Mouse (Mus musculus): ENCODE results near the gene Cfap99.

Gene Cfap99

GRCm38 (mm10) chr5:34288154-34288716 lies at the start of gene Cfap99, which contains the start of gene Zfyve28:
Gene Cfap99, plus strand, starts transcription at chr5:34288600.
Gene Zfyve28, minus strand, starts transcription at chr5:34288449.
- peak; percentile 71 for DNase-seq (ENCODE audit: low read depth, low spot score)

DNA sequence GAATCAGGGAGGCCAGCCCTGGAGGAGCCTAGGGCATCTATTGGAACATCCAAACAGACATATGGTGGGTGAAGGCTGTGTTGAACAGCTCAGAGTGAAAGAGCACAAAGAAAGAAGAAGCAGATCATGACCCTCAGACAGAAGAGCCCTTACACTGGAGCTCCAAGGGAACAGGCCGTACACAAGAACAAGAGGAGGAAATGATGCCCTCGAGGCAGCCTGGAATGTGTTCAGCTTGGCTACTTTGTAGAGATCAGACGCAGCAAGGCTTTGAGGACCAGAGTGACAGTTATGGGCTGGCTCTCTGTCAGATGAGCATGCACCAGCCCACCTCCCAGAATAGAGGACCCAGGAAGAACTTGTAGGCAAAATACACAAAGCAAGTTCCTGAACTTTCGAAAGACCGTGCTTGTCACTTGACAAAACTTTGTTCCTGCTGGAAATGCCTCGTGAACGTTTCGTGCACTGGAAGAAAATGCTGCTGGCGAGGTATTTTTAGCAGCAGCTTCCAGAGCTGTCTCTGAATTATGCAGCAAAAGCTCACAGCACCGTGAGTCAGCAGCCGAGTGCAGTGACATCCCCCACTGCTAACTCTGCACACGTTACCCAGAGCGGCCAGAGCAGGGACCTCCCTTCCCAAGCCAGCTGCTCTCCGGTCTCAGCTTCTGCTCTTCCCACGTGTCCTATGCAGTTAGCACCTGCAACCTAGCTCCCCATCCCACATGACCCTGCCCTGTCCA lies 46.0 kb upstream of the Cfap99 start:
- DNase-seq (ENCODE audit: low read depth, low spot score), result peak; percentile 30

- no peak for DNase-seq (ENCODE audit: low read depth, low spot score)
Observed at GRCm38 (mm10) chr5:34243062-34243461, 45.3 kb upstream of the Cfap99 start.

- DNase-seq (ENCODE audit: low read depth, low spot score), result no peak
Observed at GRCm38 (mm10) chr5:34246443-34246842, 42.0 kb upstream of the Cfap99 start.

DNA sequence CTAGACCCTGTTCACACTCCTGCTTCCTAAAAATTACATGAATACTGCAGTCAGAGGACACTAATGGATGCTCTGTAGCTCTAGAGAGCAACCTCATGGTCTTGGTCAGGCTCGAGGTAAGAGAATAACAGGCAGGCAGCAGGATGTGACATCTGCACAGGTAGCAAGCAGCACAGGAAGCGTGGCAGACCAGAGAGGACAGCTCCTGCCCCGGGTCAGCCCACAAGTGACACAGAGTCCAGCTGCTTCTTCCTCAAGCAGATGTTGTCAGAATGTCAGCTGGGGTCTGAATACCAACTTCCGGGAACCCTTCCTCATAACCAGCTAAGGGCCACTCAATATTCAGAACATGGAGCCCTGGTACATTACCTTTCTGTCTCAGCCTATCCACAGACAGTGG lies 39.3 kb upstream of the Cfap99 start:
- no peak for DNase-seq (ENCODE audit: low read depth, low spot score)

- no peak for DNase-seq (ENCODE audit: low read depth, low spot score)
Observed at GRCm38 (mm10) chr5:34250090-34250489, 38.3 kb upstream of the Cfap99 start.

GRCm38 (mm10) chr5:34251794-34252193 lies 36.6 kb upstream of the Cfap99 start:
- DNase-seq (ENCODE audit: low read depth, low spot score), result no peak

DNA sequence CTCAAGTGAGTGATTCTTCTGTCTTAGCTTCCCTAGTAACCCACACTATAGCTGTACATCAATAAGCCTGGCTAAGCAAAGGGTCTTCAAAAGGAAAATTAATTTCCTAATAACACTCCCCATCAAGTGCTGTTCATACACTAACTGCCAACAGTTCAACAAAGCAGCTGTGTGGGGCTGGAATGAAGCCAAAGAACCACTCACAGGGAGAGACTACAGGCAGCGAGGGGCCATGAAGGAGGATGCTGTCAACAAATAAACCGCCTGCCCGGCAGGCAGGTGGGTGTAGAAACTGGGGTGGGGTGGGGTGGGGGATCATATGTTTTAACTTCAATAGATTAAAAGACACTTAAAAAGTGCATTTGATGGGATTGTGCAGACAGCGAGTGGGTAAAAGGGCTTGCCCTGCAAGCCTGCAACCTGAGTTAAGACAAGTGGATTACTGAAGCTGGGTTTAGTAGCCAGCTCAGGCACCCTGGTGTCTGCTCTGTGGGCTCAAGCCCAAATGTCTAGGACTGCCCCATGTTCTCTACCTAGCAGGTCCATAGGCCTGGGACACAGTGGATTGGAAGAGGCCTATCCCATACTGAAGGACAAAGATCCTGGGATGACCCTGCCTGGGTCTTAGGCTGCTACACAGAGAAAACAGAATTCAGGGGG lies 36.0 kb upstream of the Cfap99 start:
- DNase-seq (ENCODE audit: low read depth, low spot score), result peak; percentile 34

- DNase-seq (ENCODE audit: low read depth, low spot score), result no peak
Observed at GRCm38 (mm10) chr5:34252967-34253519, 35.4 kb upstream of the Cfap99 start.

DNA sequence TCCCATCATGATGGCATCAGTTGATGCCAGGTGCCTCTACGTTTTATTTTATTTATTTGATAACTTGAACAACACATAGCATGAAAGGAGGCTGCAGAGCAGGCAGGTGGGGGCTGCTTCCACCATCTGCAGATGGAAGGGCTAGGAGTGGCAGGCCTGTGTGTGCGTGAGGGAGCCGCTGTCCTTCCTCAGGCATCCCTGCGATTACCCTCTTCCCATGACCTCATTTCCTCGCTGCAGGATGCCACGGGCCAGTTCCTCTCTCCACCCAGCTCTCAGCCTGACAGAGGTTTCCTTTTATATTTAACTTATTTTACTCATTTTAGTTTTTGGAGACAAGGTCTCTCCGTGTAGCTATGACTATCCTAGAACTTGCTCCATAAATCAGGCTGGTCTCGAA lies 34.1 kb upstream of the Cfap99 start:
- DNase-seq (ENCODE audit: low read depth, low spot score), result no peak

- DNase-seq (ENCODE audit: low read depth, low spot score), result no peak
Observed at GRCm38 (mm10) chr5:34255189-34255588, 33.2 kb upstream of the Cfap99 start.

DNA sequence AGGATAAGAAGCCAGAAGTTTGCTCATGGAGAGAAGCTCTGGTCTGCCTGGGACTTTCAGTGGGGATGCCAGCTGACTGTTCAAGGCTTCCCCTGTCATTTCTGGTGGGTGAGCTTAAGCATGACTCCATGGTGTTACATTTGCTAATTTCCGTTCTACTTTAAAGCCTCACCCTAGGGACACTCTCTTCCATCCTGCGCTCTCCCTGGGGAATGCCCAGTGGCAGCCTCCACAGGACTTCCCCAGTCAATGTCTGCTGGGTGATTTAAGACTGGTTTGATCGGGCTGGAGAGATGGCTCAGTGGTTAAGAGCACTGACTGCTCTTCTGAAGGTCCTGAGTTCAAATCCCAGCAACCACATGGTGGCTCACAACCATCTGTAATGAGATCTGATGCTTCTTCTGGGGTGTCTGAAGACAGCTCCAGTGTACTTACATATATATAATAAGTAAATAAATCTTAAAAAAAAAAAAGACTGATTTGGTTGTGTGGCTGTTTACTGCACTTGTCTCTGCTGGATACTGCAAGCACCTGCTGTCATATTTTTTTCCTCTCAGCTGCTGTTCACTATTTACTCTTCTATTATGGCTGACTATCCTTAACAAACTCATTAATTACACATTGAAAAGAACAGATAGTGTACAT lies 29.1 kb upstream of the Cfap99 start:
- no peak for DNase-seq (ENCODE audit: low read depth, low spot score)

DNA sequence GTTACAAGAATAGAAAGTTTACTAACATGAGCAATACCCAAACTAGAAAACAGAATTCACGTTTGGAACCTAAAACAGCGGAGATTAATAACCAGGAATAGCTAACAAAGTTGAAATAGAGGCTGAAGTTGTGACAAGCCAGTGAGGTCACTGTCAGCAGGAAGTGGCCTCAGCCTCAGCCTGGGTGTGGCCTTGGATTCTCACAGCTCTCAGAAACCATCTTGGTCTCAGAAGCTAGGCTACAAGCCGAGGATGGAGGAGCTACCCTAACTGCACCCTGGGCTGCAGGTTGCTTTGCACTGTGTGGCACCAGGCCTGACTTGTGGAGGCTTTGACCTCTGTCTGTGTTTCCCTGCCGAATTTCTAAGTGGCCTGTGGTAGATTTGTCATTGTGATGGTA lies 22.3 kb upstream of the Cfap99 start:
- no peak for DNase-seq (ENCODE audit: low read depth, low spot score)

DNA sequence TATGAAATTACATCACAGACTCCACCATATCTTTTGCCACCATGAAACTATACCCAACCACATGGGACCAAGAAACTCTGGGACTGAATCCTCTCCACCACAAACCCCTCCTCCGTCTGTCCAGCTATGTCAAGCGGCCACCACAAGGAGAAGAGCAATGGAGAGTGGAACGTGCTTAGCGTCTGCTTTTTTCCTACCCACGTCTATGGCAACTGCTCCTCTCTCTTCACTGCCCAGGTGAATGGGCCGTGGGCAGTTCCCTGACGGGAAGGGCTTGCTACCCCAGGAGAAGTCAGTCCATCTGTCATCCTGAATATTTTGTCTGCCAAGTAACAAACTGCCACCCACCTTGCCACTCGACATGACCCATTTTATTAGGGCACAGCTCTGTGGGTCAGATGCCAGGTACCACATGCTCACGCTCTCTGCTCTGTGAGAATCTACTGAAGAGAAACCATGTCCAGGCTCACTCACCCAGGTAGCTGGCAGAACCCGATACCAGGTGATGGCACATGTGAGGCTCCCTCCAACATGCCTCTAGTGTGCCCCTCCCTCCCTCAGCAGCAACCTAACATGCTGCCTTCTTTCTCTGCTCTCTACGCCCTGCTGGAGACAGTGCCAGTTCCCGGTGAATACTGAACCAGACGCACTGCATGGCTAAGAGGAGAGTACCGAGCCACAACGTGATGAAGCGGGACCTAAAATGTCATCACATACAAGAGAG lies 19.0 kb upstream of the Cfap99 start:
- no peak for DNase-seq (ENCODE audit: low read depth, low spot score)

- DNase-seq (ENCODE audit: low read depth, low spot score), result no peak
Observed at GRCm38 (mm10) chr5:34269921-34270465, 18.4 kb upstream of the Cfap99 start.

- no peak for DNase-seq (ENCODE audit: low read depth, low spot score)
Observed at GRCm38 (mm10) chr5:34271743-34272142, 16.7 kb upstream of the Cfap99 start.

- no peak for DNase-seq (ENCODE audit: low read depth, low spot score)
Observed at GRCm38 (mm10) chr5:34273251-34273681, 15.1 kb upstream of the Cfap99 start.

- DNase-seq (ENCODE audit: low read depth, low spot score), result no peak
Observed at GRCm38 (mm10) chr5:34274268-34274667, 14.1 kb upstream of the Cfap99 start.

DNA sequence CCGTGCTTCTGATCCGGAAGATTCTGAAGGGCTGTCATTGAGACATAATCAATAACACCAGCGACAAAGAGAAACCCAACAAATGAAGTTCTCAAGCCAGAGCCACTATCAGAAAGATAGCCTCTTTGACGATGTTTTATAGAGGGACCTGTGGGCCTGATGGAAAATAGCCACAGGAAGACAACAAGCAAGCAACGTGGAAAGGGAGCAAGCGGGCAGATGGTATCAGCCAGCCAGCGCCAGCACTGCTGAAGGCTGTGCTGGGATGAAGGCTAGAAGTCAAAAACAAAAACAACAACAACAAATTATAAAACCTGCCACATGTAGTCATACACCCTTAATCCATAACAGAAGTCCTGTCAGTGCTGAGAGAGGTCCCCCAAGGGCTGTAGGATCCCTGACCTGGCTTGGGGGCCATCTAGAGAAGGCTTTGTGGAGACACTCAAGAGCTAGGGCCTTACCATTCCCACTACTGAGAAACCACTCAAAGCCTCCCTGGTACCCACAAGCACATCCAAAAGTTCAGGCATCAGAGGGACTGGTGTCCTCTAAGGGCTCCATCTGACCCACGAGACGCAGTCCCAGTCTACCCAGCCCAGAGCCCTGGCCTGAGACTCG lies 13.6 kb upstream of the Cfap99 start:
- no peak for DNase-seq (ENCODE audit: low read depth, low spot score)

- DNase-seq (ENCODE audit: low read depth, low spot score), result no peak
Observed at GRCm38 (mm10) chr5:34276191-34276590, 12.2 kb upstream of the Cfap99 start.

DNA sequence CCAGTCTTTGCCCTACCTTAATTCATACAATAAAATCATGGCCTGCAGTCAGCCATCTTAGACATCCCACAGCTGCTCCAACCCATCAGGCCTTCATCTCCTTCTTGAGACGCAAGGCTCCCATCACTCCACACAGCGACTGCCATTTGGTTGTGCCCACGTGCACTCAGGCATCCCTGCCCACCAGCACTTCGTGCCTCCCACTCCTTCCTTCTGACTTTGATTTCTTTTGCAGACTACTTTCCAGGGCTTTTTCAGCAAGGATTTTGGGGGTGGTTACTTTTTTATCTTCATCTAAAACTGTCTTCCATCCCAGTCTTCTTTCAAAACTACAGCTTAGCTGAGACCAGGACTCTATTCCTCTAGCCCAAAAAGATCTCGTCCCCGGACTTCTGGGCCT lies 11.7 kb upstream of the Cfap99 start:
- no peak for DNase-seq (ENCODE audit: low read depth, low spot score)
